Mouse (Mus musculus) right cerebral cortex, adult 18-20 months (tissue): ENCODE measurements at regions not wholly inside any gene's neighbourhood (a gene's known extent, or its start where the extent isn't known, plus 50 kb on each side); places are given as distances from the start of the nearest gene placed in this dataset.
"Not testable (repeated sequence)": the region's sequence is repeated elsewhere in the genome, so short reads cannot be mapped to it uniquely, and the experiment has no call there.

Source experiments
- DNase-seq: peaks from one replicate; pipeline ENCODE4 v3.0.0; 2022; ENCODE audit warnings: mixed read lengths

- not testable (repeated sequence) for DNase-seq
Observed at GRCm38 (mm10) chr13:19300320-19301011, 95.1 kb downstream of the Stard3nl start.

GRCm38 (mm10) chr13:19296325-19296724, 99.3 kb downstream of the Stard3nl start:
- DNase-seq = no peak

- DNase-seq = no peak
Observed at GRCm38 (mm10) chr13:19293041-19293440, 102.6 kb downstream of the Stard3nl start.

- DNase-seq = no peak
Observed at GRCm38 (mm10) chr13:19283161-19283560, 112.4 kb downstream of the Stard3nl start.

- DNase-seq = not testable (repeated sequence)
Observed at GRCm38 (mm10) chr13:19272548-19273295, 122.9 kb downstream of the Stard3nl start.

GRCm38 (mm10) chr13:19264996-19265395, 130.6 kb downstream of the Stard3nl start:
- not testable (repeated sequence) for DNase-seq

- peak; percentile 7 for DNase-seq
Observed at GRCm38 (mm10) chr13:19246558-19246957, 149.0 kb downstream of the Stard3nl start.

GRCm38 (mm10) chr13:19242580-19242979, 153.0 kb downstream of the Stard3nl start:
- not testable (repeated sequence) for DNase-seq

- DNase-seq = peak; percentile 7
Observed at GRCm38 (mm10) chr13:19236340-19236739, 159.3 kb downstream of the Stard3nl start.

GRCm38 (mm10) chr13:19234700-19235374, 160.8 kb downstream of the Stard3nl start:
- no peak for DNase-seq

- DNase-seq = not testable (repeated sequence)
Observed at GRCm38 (mm10) chr13:19220004-19220403, 175.6 kb downstream of the Stard3nl start.

- DNase-seq = not testable (repeated sequence)
Observed at GRCm38 (mm10) chr13:19219383-19219991, 176.1 kb downstream of the Stard3nl start.

- no peak for DNase-seq
Observed at GRCm38 (mm10) chr13:19204669-19205068, 190.9 kb downstream of the Stard3nl start.

- DNase-seq = not testable (repeated sequence)
Observed at GRCm38 (mm10) chr13:19202320-19202719, 193.3 kb downstream of the Stard3nl start.
